Mouse (Mus musculus) limb, embryonic 13.5 days (tissue): ENCODE results near the gene Ttf1. TPM values are rescaled to one million over a fixed set of nuclear protein-coding genes. Genes with fewer than 3 reads are reported as not detected.

Experiments
- polyA plus RNA-seq: library from polyadenylated mRNA; unstranded; fragments of >200 nt; fragmentation: Nextera tagmentation; extraction: Ambion mirVana; gene quantifications from 2 replicates; pipeline ENCODE4 v1.2.1, GENCODE M21; 2015

Ttf1 gene
- polyA plus RNA-seq, 1 experiment from 2014 or later: 10.8 TPM

Other genes with a start within 250 kb of the Ttf1 start
- 16.5 and 17.4 TPM in 2 replicates for gene Gtf3c4, start 219.9 kb upstream of the Ttf1 start, polyA plus RNA-seq
- gene Ddx31, start 219.9 kb upstream of the Ttf1 start, polyA plus RNA-seq: 15.0 and 17.7 TPM in 2 replicates
- 0.06 TPM in 1 of 2 replicates, not detected in the other for gene Barhl1, start 143.6 kb upstream of the Ttf1 start, polyA plus RNA-seq
- 0.24 and 0.65 TPM in 2 replicates for gene Cfap77, start 5.2 kb upstream of the Ttf1 start, polyA plus RNA-seq
- gene Setx, start 63.9 kb downstream of the Ttf1 start, polyA plus RNA-seq: 9.8 and 11.1 TPM in 2 replicates
- 0.31 and 0.50 TPM in 2 replicates for gene Ntng2, start 192.7 kb downstream of the Ttf1 start, polyA plus RNA-seq